Mouse (Mus musculus): ENCODE measurements around the gene Pan3.
A peak's percentile ranks its signal among the peaks of the same experiment; 100 is the strongest.

The Pan3 gene

DNA sequence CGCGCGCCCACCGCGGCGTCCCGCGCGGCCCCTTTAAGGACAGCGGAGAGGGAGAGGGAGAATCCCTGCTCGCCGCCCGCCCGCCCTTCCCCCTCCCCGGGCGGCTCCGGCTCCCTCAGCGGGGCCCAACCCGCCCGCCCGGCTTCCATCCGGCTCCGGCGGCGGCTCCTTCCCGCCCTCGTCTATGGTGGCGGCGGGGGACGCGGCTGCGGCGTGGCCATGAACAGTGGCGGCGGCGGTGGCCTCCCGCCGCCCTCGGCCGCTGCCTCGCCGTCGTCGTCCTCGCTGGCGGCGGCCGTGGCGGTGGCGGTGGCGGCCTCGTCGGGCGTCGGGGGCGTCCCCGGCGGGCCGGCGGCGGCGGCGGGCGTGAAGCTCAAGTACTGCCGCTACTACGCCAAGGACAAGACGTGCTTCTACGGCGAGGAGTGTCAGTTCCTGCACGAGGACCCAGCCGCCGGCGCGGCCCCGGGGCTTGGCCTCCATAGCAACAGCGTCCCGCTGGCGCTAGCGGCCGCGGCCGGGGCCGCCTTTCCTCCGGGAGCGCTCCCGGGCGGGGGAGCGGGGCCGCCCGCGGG, 487 bp downstream of the Pan3 start:
- ATAC-seq (ENCODE audit: insufficient number of reproducible peaks, low FRiP score, low TSS enrichment), result peak; percentile 50; the same call in 1 of the 2 replicates

DNA sequence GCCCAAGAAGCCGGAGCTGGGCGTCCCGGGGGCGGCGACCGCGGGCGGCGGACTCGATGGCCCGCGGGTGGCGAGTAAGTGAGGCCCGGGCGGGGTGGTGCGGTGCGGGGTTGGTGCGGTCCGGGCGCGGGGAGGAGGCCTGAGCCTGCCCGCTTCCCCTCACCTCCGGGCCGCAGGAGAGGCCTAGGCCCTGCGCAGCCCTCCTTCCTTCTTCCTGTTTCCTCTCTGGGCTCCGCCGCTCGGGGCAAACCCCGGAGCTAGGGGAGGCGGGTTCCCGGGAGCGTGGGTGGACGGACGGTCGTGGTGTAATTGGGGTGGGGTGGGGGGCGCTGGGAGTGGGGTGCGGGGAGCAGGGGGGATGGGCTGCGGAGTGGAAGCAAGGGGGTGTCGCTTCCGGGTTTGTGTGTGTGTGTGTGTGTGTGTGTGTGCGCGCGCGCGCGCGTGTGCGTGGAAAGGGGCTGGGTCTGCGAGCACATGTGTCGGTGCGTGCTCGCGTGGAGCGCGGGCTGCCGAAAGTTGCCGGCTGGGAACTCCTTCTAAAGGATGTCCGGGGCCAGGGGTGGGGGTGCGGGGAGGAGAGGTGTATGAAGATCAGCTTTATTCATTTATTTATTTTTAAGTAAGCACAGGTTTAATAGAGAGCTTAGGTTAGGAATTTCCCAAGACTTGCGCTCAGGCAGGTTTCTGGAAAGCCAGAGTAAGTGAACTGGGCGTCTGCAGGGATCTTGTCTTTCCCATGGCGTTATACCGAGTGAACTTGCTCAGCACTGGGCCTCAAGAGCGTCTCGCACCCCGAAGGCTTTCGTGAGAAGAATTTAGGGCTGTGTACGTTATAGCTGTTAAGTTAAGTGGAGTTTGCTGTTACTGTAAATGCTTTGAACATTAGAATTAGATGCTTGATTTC, 1.2 kb downstream of the Pan3 start:
- ATAC-seq (ENCODE audit: insufficient number of reproducible peaks, low FRiP score, low TSS enrichment), result no peak

DNA sequence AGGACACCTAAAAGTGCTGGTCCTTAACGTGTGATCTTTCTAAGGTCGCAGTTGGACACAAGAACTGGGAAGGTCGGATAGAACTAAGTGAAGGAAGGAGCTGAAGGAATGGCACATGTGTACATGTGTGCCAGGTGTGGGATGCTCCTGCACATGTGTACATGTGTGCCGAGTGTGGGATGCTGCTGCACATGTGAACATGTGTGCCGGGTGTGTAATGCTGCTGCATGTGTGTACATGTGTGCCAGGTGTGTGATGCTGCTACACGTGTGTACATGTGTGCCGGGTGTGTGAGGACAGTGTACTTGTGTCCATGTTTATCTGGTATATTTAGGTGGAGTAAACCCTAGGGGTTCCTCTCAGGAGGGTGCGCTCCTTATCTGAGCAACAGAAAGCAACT, 3.0 kb downstream of the Pan3 start:
- no peak for ATAC-seq (ENCODE audit: insufficient number of reproducible peaks, low FRiP score, low TSS enrichment)

DNA sequence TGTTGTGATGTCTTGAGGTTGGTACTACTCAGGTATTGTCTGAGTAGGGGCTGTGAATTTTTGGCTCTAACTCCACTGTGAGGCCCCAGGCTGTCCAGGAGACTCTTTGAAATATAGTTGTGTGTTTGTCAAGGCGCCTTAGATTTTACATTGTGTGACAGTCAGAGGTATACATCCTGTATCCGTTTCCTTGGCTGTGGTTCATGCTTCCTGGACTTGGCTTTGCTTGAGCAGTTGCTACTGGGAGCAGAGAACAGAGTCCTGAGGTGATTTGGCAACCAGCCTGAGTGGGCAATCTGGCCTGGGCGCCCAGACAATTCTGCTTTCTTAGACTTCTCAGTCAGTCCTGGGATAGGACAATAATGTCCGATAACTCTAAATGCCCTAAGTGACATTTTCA, 5.3 kb downstream of the Pan3 start:
- ATAC-seq (ENCODE audit: insufficient number of reproducible peaks, low FRiP score, low TSS enrichment), result peak; percentile 86

DNA sequence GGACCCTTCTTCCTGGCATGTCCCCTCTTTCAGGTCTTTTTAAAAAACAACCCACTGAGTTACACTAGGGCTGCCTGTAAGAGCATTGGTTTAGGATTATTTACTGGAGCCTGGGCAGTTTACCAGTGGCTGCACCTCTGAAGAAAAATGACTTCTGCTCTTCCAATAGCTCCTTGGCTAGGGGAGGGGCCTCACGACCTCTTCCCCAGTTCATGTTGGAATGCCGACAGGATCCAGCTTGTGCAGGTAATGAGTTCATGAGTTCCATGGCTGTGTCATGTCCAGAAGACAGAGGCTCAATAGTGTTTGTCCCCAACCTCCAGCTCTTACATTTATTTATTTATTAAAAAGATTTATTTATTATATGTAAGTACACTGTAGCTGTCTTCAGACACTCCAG, 5.8 kb downstream of the Pan3 start:
- no peak for ATAC-seq (ENCODE audit: insufficient number of reproducible peaks, low FRiP score, low TSS enrichment)

GRCm38 (mm10) chr5:147436491-147436890, 6.5 kb downstream of the Pan3 start:
- ATAC-seq (ENCODE audit: insufficient number of reproducible peaks, low FRiP score, low TSS enrichment), result no peak

DNA sequence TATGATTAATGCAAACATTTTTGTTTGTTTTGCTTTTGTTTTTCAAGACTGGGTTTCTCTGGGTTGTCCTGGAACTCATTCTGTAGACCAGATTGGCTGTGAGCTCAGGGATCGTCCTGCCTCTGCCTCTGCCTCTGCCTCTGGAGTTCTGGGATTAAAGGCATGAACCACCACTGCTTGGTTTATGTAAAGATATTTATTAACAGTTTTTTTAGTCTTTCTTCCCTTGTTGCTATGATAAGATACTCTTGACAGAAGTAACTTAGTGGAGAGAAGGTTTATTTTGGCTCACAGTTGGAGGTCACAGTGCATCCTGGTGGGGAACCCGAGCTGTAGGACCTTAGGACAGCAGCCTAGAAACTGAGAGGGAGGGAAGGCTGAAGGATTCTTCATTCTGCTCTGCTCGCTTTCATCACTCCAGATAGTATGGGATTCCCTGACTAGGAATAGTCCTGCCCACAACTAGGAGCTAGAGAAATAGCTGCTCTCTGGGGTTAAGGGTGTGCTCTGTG, 11.1 kb downstream of the Pan3 start:
- ATAC-seq (ENCODE audit: insufficient number of reproducible peaks, low FRiP score, low TSS enrichment), result no peak

DNA sequence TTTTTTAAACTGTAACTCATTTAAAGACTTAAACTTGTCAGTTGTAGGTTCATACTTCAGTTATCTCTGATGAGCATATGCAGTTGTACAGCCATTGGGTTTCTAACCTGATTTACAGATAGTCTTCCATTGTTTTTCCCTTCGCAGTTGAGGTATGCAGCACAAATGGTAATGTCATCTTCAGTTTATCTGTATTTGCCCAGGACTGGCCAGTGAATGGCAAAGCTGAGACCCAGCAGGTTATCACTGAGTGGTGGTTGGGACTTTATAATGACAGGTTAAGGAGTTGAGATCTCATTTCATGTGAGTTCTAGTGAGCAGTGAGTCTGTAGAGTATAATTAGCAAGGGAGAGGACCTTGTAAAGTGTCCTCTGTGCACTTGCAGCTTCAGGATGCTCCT, 12.0 kb downstream of the Pan3 start:
- no peak for ATAC-seq (ENCODE audit: insufficient number of reproducible peaks, low FRiP score, low TSS enrichment)

GRCm38 (mm10) chr5:147442741-147443140, 12.8 kb downstream of the Pan3 start:
- no peak for ATAC-seq (ENCODE audit: insufficient number of reproducible peaks, low FRiP score, low TSS enrichment)

DNA sequence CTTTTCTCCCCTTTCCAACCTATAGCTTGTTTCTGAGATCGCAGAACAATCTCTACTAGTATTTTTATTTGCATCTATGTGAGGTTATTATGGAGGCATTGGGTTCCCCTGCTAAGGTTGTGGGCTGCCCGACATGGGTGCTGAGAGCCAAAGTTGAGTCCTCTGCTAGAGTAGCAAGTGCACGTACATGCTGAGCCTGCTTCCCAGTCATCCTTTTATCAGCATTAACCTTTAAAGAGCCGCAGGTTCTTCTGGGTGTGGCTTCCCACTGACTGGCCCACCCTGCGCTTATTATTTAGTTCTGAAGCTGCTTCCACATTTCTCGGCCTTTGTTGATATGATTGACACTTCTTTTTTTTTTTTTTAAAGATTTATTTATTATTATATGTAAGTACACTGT, 14.3 kb downstream of the Pan3 start:
- no peak for ATAC-seq (ENCODE audit: insufficient number of reproducible peaks, low FRiP score, low TSS enrichment)

DNA sequence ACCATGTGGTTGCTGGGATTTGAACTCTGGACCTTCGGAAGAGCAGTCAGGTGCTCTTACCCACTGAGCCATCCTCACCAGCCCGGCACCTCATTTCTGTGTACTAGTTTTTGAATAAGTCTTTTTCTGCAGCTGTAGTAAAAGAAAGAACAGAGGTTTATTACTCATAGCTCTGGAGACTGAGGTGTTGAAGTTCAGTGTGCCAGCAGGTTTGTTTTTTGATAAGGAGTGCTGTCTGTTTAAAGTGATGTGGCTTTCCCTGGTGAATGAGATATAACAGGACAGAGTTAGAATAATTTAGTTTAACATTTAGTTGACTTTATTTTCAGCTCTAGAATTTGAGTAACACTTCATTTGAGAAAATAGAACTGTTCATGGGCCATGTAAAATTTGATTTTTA, 14.8 kb downstream of the Pan3 start:
- ATAC-seq (ENCODE audit: insufficient number of reproducible peaks, low FRiP score, low TSS enrichment), result no peak

DNA sequence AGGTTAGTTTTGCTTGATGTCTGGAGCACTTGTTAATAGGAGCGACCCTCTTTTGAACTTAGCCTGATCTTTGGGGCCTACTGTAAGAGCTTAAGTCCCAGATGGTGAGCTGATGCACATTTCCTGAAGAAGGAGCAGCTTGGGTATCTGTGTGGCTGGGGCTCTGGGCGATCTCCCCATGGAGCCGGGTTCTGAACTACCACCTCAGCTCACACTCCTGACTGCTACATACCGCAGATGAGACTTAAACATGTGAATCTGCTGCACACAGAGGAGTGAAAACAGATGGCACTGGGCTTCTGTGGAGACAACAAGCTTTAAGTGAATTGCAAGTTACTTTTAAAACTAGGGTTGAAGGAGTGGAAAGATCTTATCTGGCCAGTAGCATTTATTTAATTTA, 15.3 kb downstream of the Pan3 start:
- no peak for ATAC-seq (ENCODE audit: insufficient number of reproducible peaks, low FRiP score, low TSS enrichment)

DNA sequence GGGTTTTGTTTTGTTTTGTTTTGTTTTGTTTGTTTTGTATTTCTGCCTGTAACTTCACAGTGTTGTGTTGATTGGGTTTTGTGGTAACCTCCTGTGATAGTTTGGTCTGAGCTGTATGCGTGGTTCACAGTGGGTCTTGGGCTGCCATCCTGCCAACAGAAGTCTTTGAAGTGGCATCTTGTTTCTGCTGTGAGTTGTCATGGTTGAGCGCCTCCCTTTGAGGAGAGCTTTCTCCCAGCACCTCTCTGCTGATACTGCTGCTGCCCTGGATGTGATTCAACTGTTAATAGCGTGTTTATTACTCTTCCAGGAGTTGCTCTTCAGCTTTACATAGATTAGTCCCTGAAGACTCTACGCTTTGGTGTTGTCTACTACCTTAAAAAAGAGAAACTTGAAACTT, 18.6 kb downstream of the Pan3 start:
- no peak for ATAC-seq (ENCODE audit: insufficient number of reproducible peaks, low FRiP score, low TSS enrichment)

GRCm38 (mm10) chr5:147448933-147449332, 19.0 kb downstream of the Pan3 start:
- ATAC-seq (ENCODE audit: insufficient number of reproducible peaks, low FRiP score, low TSS enrichment), result peak; percentile 31; the same call in 1 of the 2 replicates

DNA sequence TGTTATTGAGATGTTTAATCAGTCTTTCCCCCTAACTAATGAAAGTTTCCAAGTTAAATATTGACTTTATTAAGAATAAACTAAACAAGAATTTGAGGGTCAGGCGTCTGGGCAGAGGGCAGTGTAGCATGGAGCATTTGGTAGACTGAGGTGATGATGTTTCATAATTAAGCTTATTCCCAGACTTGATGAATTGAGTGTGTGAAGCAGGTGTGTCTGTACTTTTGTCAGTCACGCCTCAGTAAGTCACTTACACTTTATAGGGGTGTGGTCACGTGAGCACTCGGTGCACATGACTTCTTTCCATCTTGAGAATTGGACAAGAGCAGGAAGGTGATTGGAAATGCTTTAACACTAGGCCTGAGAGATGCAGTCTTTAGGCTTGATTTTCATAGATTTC, 26.5 kb downstream of the Pan3 start:
- ATAC-seq (ENCODE audit: insufficient number of reproducible peaks, low FRiP score, low TSS enrichment), result no peak

DNA sequence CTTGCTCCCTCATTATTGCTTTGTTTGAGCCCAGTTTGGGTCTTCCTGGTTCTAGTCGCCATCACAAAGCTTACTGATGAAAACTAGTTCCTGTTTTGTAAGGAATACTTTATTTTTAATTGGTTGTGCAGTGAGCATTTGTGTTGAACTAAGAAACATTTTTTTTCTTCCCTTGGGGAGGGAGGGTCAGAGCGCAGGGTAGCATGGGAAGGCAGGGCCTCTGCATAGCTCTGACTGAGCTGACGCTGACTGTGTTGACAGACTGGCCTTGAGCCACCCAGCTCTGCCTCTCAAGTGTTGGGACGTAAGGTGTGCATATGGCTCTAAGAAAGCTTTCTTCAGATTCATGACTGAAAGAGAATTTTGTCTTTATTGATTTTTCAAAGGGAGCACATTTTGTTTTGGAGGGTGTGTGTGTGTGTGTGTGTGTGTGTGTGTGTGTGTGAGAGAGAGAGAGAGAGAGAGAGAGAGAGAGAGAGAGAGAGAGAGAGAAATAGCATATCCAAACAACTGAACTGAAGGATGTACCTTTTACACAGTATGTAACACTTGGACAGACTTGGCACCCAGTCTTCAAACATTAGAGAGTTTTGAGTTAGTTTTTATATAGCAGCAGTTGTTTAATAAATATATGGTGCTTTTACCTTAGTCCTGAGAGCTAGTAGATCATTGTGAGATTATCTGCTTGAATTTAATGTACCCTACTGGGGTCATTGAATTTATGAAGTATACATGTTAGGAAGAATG, 30.0 kb downstream of the Pan3 start:
- no peak for ATAC-seq (ENCODE audit: insufficient number of reproducible peaks, low FRiP score, low TSS enrichment)

GRCm38 (mm10) chr5:147463251-147463650, 33.3 kb downstream of the Pan3 start:
- no peak for ATAC-seq (ENCODE audit: insufficient number of reproducible peaks, low FRiP score, low TSS enrichment)

GRCm38 (mm10) chr5:147466361-147466760, 36.4 kb downstream of the Pan3 start:
- no peak for ATAC-seq (ENCODE audit: insufficient number of reproducible peaks, low FRiP score, low TSS enrichment)

GRCm38 (mm10) chr5:147471163-147471562, 41.2 kb downstream of the Pan3 start:
- no peak for ATAC-seq (ENCODE audit: insufficient number of reproducible peaks, low FRiP score, low TSS enrichment)

DNA sequence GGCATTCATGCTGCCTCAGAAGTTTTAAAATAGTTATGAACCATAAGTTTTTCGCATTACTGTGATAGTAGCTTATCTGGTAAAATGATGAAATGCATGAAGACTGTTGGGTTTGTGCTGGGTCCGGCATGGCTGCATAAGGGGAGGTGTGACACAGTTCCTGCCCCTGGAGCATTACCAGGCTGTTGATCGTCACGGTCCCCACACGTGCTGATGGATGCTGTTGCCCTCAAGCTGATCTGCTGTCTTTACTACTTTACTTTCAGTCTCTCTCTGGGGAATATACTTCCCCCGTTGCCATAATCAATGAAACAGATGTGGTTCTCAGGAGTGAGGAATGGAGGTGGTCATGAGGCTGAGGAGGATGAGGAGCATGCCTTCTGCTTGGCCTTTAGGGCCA, 43.1 kb downstream of the Pan3 start:
- ATAC-seq (ENCODE audit: insufficient number of reproducible peaks, low FRiP score, low TSS enrichment), result no peak

DNA sequence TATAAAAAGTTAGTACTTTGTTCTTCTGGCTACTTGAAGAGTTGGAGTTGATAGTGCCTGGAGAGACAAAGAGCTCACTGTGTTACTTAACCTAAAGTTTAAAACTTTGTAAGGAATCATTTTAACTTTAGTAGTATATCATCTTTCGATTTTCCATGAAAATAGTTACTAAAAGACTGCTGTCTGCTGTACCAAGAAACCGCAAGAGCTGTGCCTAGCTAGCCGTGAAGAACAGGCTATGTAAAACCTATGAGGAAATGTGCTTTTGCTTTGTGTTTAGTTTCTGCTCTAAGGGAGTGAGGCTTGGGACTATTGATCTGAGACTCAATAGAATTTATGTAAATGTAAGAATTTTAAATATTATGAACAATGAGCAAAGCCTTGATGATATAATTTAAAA, 43.9 kb downstream of the Pan3 start:
- no peak for ATAC-seq (ENCODE audit: insufficient number of reproducible peaks, low FRiP score, low TSS enrichment)
